Mouse (Mus musculus): ENCODE measurements around the gene Ssh2. TPM values are rescaled to one million over a fixed set of nuclear protein-coding genes. Genes with fewer than 3 reads are reported as not detected.
"Not testable (repeated sequence)": the region's sequence is repeated elsewhere in the genome, so short reads cannot be mapped to it uniquely, and the experiment has no call there.

The Ssh2 gene
- polyA plus RNA-seq, 1 experiment from 2014 or later, result 19.2 TPM

DNA sequence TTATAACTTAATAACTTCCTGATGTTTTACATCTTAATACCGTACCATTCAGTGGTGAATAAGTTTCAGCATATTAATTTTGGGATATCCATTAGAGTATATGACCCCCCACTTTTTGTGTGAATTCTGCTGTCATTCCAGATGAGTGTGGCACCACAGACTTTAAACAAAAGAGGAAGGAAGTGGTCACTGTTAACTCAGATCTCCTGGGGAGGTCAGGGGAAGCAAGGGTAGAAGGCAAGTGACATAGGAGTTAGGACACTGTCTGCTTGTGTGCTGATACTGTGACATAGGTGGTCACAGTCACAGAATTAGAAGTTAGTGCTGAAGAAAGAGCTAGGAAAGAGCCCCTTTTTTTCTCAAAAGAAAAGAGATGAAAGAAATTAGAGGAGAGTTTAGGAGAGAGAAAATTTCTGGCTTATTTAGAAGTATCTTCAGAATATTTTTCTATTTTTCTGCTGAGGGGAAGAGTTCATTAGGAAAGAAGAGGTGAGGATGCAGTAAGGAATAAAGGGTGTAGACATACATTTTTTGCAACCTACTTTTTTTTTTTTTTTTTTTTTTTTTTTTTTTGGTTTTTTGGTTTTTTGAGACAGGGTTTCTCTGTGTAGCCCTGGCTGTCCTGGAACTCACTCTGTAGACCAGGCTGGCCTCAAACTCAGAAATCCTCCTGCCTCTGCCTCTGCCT lies 23.7 kb downstream of the Ssh2 start:
- no peak overlapping the region for H3K4me2 ChIP-seq (replicated peaks)

DNA sequence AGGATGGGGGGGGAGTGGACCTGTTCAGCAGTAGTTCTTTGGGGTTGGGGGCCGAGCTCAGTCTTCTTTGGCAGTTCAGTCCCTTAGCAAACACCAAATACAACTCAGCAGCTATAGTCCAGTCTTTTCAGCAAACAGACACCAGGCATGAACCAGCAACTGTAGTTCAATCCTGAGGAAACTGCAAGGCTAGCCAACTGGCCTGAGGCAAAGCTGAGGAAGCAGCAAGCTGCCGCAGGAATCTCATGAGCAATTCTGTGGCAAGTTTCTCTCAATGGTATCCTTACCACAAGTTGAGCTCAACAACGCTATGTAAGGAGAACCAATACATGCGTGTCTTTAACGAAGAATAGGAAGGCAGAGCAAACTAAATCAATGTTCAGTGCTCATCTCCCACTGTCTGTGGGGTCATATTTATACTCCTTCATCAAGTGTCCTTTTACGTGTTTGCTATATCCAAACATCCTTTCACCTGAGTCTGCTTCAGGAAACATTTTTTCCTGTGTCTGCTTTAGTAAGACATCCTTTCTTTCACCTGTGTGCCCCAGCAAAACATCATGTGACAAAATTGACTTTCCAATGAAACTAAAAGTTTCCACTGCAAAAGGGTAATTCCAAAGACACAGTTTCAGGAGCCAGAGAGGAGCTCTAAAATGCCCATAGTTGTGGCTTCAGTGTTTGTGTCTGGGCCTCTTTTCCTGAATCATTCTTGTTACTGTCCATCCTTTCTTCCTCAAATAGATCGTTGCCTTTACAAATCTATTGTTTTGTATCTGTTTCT lies 24.6 kb downstream of the Ssh2 start:
- 96% methylated on average over 7 of the region's 7 CpGs for WGBS
- no peak overlapping the region for H3K9ac ChIP-seq (replicated peaks)
- no peak overlapping the region for H3K4me3 ChIP-seq (replicated peaks)
- H3K9me3 ChIP-seq, result no peaks in the 10 kb centered on the region
- no peaks in the 10 kb centered on the region for H3K27me3 ChIP-seq
- no peak overlapping the region for H3K27ac ChIP-seq
- H3K36me3 ChIP-seq, result no peaks in the 10 kb centered on the region
- no peak overlapping the region for H3K4me2 ChIP-seq (replicated peaks)
- no peak for ATAC-seq
- H3K4me1 ChIP-seq (replicated peaks), result no peaks in the 10 kb centered on the region

More for the DNA sequence above, 23.7 kb downstream of the Ssh2 start:
- no peaks in the 10 kb centered on the region for H3K4me1 ChIP-seq (replicated peaks)
- no peak overlapping the region for H3K9ac ChIP-seq (replicated peaks)
- no peaks in the 10 kb centered on the region for H3K36me3 ChIP-seq
- H3K27ac ChIP-seq, result no peak overlapping the region
- ATAC-seq, result no peak
- 100% methylated on average over 1 of the region's 1 CpGs for WGBS
- H3K9me3 ChIP-seq, result no peaks in the 10 kb centered on the region
- H3K4me3 ChIP-seq (replicated peaks), result no peak overlapping the region
- H3K27me3 ChIP-seq, result no peaks in the 10 kb centered on the region

DNA sequence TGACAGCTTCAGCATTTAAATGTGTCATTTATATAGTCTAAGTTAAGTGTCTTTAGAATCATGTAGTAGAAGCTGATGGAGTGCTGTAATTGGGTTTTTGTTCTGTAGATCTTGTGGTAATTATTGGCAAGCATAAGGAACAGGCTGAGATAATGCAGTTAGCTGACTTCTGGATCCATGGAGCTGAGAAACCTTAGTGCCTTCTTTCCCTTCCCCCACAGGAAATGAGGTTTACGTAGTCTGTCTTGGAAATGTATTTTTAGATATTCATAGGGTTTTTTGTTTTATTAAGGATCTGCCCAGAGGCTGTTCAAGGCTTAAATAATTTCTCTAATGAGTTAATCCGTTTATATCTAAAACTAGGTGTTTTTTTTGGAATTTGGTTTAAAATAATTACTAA lies 26.8 kb downstream of the Ssh2 start:
- Histone ChIP-seq H3K9me3 (no peaks in the 10 kb centered on the region), H3K4me1 (replicated peaks) (no peaks in the 10 kb centered on the region), H3K27me3 (no peaks in the 10 kb centered on the region), H3K9ac (replicated peaks) (no peak overlapping the region), H3K4me2 (replicated peaks) (no peak overlapping the region), H3K27ac (no peak overlapping the region), H3K36me3 (no peaks in the 10 kb centered on the region), H3K4me3 (replicated peaks) (no peak overlapping the region)
- 77% methylated on average over 2 of the region's 2 CpGs for WGBS
- no peak for ATAC-seq

DNA sequence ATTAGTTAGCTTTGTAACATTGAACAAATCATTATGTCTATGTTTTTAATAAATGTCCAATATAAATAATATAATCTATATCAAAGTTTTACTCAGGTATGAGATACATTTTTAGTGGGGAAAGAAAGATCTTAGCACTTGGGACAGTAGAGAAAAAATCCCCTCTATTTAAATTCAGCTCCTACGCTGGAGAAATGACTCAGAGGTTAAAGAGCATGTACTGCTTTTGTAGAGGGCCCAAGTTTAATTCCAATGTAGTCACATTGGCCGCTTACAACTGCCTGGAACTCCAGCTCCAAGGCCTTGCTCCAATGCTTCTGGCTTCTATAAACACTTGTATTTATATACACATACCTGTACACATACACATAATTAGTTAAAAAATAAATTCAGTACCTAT lies 36.7 kb downstream of the Ssh2 start:
- Histone ChIP-seq H3K36me3 (no peaks in the 10 kb centered on the region), H3K4me1 (replicated peaks) (no peaks in the 10 kb centered on the region), H3K4me2 (replicated peaks) (no peak overlapping the region), H3K27ac (no peak overlapping the region), H3K27me3 (no peaks in the 10 kb centered on the region), H3K9ac (replicated peaks) (no peak overlapping the region), H3K4me3 (replicated peaks) (no peak overlapping the region), H3K9me3 (no peaks in the 10 kb centered on the region)
- WGBS, result 56% methylated on average over 2 of the region's 2 CpGs
- ATAC-seq, result no peak

DNA sequence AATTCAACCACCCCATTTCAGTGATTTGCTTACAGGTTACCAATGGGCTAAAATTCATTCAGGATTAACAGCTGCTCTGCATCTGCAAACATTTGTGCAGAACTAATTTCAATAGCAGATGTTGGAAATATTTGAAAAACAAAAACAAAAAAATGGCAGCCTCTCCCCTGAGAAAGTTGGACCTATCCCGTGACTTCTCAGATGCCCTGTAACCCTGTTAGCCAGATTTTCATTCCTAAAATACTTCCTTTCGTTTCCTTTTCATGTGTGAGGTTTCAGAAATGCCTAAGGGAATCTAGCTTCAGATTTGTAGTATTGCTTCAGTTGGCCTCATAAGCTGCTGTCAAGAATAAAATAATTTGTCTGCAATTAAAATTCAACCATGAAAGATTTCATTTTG lies 43.4 kb downstream of the Ssh2 start:
- H3K4me3 ChIP-seq (replicated peaks), result no peak overlapping the region
- no peaks in the 10 kb centered on the region for H3K36me3 ChIP-seq
- H3K27ac ChIP-seq, result no peak overlapping the region
- 68% methylated on average over 2 of the region's 2 CpGs for WGBS
- H3K4me1 ChIP-seq (replicated peaks), result no peaks in the 10 kb centered on the region
- no peak overlapping the region for H3K9ac ChIP-seq (replicated peaks)
- no peaks in the 10 kb centered on the region for H3K9me3 ChIP-seq
- H3K4me2 ChIP-seq (replicated peaks), result no peak overlapping the region
- no peaks in the 10 kb centered on the region for H3K27me3 ChIP-seq
- no peak for ATAC-seq

DNA sequence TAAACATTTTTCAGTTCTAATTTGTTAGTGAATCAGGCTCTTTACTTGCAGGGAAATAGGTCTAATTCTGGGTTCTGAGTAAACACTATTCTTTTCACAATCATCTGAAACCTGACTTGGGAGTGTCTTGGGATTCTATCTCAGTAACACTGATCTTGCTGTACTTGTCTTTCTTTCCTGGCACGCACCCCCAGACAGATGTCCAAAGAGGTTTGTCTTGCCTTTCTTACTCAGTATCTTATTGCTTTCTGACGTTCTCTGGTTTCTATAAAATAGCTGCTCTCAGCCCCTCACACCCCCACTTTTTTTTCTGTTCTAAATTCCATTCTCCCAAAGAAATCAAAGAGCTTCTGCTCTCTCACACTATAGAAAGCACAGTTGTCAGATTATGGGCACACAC lies 51.3 kb downstream of the Ssh2 start:
- Histone ChIP-seq H3K27me3 (no peaks in the 10 kb centered on the region), H3K36me3 (no peaks in the 10 kb centered on the region), H3K9ac (replicated peaks) (no peak overlapping the region), H3K4me3 (replicated peaks) (no peak overlapping the region), H3K4me1 (replicated peaks) (no peaks in the 10 kb centered on the region), H3K4me2 (replicated peaks) (no peak overlapping the region), H3K9me3 (no peaks in the 10 kb centered on the region), H3K27ac (no peak overlapping the region)
- WGBS, result 83% methylated on average over 2 of the region's 2 CpGs
- ATAC-seq, result no peak

DNA sequence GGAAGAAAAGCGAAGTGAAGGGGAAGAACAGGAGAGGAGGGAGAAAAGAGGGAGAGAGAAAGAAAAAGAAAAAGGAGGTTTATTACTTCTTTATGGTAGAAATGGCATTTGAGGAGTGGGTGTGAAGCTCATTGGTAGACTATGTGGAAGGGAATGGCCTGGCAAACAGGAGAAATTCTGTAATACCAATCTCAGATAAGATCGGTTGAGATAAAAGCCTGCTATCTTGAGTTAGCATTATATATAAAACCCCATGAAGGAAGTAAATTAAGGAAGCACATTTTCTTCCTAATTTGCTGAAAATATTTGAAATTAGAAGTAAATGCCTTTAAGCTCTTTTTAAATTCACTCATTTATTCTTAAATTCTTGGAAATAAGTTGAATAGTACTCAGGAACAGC lies 59.9 kb downstream of the Ssh2 start:
- Histone ChIP-seq H3K27me3 (no peaks in the 10 kb centered on the region), H3K4me3 (replicated peaks) (no peak overlapping the region), H3K9me3 (no peaks in the 10 kb centered on the region), H3K4me1 (replicated peaks) (no peaks in the 10 kb centered on the region), H3K27ac (no peak overlapping the region), H3K9ac (replicated peaks) (no peak overlapping the region), H3K36me3 (no peaks in the 10 kb centered on the region), H3K4me2 (replicated peaks) (no peak overlapping the region)
- ATAC-seq, result no peak
- 92% methylated on average over 2 of the region's 2 CpGs for WGBS

DNA sequence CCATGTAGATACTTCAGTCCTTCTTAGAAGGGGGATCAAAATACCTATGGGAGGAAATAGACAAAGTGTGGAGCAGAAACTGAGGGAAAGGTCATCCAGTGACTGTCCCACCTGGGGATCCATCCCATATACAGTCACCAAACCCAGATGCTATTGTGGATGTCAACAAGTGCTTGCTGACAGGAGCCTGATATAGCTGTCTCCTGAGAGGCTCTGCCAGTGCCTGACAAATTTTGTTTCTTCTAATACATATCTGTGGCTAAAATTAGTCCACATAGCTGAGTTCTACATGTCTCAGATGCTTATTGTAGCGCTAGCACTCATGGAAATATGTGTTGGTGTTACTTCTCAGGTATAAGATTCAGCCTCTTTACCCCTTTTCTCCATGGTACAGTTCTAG lies 62.5 kb downstream of the Ssh2 start:
- WGBS, result 96% methylated on average over 1 of the region's 1 CpGs
- H3K36me3 ChIP-seq; H3K4me3 ChIP-seq (replicated peaks); ATAC-seq; H3K4me2 ChIP-seq (replicated peaks); H3K9me3 ChIP-seq; H3K4me1 ChIP-seq (replicated peaks); H3K27me3 ChIP-seq; H3K9ac ChIP-seq (replicated peaks); H3K27ac ChIP-seq: not testable (repeated sequence)

DNA sequence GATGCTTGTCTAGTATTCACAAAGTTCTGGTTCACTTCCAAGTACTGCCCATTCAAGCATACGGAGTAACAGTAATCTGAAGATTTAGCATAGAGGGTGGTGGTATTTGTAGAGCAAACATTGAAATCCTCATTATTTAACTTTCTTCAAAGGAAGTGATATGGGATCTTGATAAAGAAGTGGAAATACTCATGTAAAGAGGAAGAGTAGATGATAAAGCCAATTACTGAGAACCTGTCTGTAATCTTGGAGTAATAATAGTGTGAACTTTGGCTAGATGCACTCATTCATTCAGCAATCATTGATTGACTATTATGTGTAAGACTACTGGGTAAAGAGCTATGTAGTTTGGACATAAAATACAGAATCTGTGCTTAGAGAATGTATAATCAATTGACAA lies 64.1 kb downstream of the Ssh2 start:
- Histone ChIP-seq H3K9ac (replicated peaks) (no peak overlapping the region), H3K9me3 (no peaks in the 10 kb centered on the region), H3K4me1 (replicated peaks) (no peaks in the 10 kb centered on the region), H3K27me3 (no peaks in the 10 kb centered on the region), H3K4me2 (replicated peaks) (no peak overlapping the region), H3K36me3 (no peaks in the 10 kb centered on the region), H3K4me3 (replicated peaks) (no peak overlapping the region), H3K27ac (no peak overlapping the region)
- ATAC-seq, result no peak
- 77% methylated on average over 1 of the region's 1 CpGs for WGBS

DNA sequence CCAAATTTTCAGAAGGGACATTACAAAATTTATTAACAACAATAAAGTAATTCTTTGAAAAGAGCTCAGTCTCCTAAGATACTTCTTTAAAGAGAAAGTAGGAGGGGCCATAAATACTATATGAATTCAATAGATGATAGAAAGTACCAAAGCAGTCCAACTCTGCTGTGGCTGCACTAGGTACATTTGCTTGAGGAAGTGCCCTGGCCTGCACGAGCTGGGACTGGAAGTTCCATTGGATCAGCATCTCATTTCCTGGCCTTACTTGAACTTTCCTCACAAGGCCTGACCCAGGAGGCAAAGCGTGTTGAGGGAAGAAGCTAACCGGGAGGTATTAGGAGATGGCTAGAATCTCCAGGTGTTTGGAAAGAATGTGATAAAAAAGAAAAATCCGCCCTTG lies 75.4 kb downstream of the Ssh2 start:
- Histone ChIP-seq H3K27me3 (no peaks in the 10 kb centered on the region), H3K4me1 (replicated peaks) (no peaks in the 10 kb centered on the region), H3K9me3 (no peaks in the 10 kb centered on the region), H3K4me2 (replicated peaks) (no peak overlapping the region), H3K9ac (replicated peaks) (no peak overlapping the region), H3K36me3 (no peaks in the 10 kb centered on the region), H3K27ac (no peak overlapping the region), H3K4me3 (replicated peaks) (no peak overlapping the region)
- 90% methylated on average over 4 of the region's 4 CpGs for WGBS
- no peak for ATAC-seq

DNA sequence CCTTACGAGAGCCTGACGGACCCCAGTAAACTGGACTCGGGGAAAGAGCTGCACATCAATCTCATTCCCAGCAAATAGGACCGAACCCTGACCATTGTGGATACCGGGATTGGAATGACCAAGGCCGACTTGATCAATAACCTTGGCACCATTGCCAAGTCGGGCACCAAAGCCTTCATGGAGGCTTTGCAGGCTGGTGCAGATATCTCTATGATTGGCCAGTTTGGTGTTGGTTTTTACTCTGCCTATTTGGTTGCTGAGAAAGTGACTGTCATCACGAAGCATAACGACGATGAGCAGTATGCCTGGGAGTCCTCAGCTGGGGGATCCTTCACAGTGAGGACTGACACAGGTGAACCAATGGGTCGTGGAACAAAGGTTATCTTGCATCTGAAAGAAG lies 77.6 kb downstream of the Ssh2 start:
- not testable (repeated sequence) for H3K27me3 ChIP-seq; H3K4me3 ChIP-seq (replicated peaks); H3K4me1 ChIP-seq (replicated peaks); H3K9ac ChIP-seq (replicated peaks); ATAC-seq; H3K4me2 ChIP-seq (replicated peaks); H3K27ac ChIP-seq; H3K9me3 ChIP-seq; H3K36me3 ChIP-seq
- 96% methylated on average over 10 of the region's 11 CpGs for WGBS

DNA sequence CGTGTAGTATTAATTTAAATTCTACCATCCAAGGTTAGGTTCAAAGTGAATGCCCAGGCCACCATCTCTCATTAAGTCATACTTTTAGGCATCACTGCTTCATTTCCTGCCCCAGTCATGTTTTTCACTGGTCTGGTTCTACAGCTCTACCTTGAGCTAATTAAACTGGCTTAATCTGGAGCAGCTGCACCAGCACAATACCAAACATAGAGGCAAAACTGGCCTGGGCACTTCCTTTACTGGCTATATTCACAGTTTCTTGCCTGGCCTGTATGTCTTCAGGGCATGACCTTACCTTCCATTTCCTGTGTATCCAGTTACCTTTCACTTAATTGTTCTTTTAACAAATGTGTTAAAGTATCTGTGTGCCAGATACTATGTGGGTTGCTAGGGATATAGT lies 81.2 kb downstream of the Ssh2 start:
- Histone ChIP-seq H3K9me3 (no peaks in the 10 kb centered on the region), H3K27ac (no peak overlapping the region), H3K9ac (replicated peaks) (no peak overlapping the region), H3K36me3 (no peaks in the 10 kb centered on the region), H3K4me3 (replicated peaks) (no peak overlapping the region), H3K27me3 (no peaks in the 10 kb centered on the region), H3K4me1 (replicated peaks) (no peaks in the 10 kb centered on the region), H3K4me2 (replicated peaks) (no peak overlapping the region)
- WGBS, result 79% methylated on average over 1 of the region's 1 CpGs
- no peak for ATAC-seq

DNA sequence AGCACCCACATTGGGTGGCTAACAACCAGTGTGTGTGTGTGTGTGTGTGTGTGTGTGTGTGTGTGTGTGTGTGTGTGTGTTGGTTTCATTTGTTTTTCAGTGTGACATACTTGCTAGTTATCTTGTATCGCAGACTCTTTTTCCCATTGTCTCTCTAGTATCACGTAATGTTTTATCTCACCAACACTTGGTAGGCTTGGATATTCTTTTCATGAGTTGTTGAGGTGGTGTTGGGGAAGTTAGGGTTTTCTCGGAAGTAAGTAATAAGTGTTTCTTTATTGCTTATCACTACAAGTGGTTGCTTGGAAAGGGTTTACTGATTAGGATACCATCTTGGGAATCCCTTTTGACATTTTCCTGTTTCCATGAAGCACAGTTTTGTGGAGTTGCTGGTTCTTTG lies 91.1 kb downstream of the Ssh2 start:
- H3K27ac ChIP-seq, result no peak overlapping the region
- ATAC-seq, result no peak
- 92% methylated on average over 3 of the region's 3 CpGs for WGBS

More for the DNA sequence above, 91.1 kb downstream of the Ssh2 start:
- H3K27me3 ChIP-seq, result no peaks in the 10 kb centered on the region
- H3K9me3 ChIP-seq, result no peaks in the 10 kb centered on the region
- no peaks in the 10 kb centered on the region for H3K4me1 ChIP-seq (replicated peaks)
- H3K4me3 ChIP-seq (replicated peaks), result no peak overlapping the region
- no peak overlapping the region for H3K4me2 ChIP-seq (replicated peaks)
- no peak overlapping the region for H3K9ac ChIP-seq (replicated peaks)
- no peaks in the 10 kb centered on the region for H3K36me3 ChIP-seq
